Mouse (Mus musculus) spleen, adult 2 months (tissue): ENCODE measurements around the gene Actl6a. TPM values are rescaled to one million over a fixed set of nuclear protein-coding genes. Genes with fewer than 3 reads are reported as not detected.
A peak's percentile ranks its signal among the peaks of the same experiment; 100 is the strongest.

Experiments used
- DNase-seq, 2 experiments: peaks; one replicate each; pipeline versions ENCODE4 v3.0.0 to v3.0.0-alpha.2; 2012 to 2021; ENCODE audit warnings: low spot score in 2 of 2, low read depth in 1 of 2
- H3K27ac ChIP-seq: fragments of 200-500 bp; 2 replicates; pipeline ENCODE4 v1.5.1; 2012; ENCODE audit warnings: low read length, inconsistent platforms; ENCODE audit not compliant: insufficient read depth
- H3K27me3 ChIP-seq: fragments of 200-500 bp; 2 replicates; pipeline ENCODE4 v1.6.1; 2012; ENCODE audit warnings: mild to moderate bottlenecking, moderate library complexity, low read length, inconsistent platforms; ENCODE audit not compliant: control insufficient read depth, insufficient read depth
- H3K36me3 ChIP-seq: fragments of 200-500 bp; 2 replicates; pipeline ENCODE4 v1.6.1; 2012; ENCODE audit warnings: mild to moderate bottlenecking, low read length, inconsistent platforms; ENCODE audit not compliant: control insufficient read depth, insufficient read depth
- H3K4me1 ChIP-seq: fragments of 200-500 bp; 2 replicates; pipeline ENCODE4 v1.6.1; 2011; ENCODE audit warnings: inconsistent platforms; ENCODE audit not compliant: control insufficient read depth, insufficient read depth, insufficient read length
- H3K4me3 ChIP-seq: fragments of 200-500 bp; 2 replicates; pipeline ENCODE4 v1.5.1; 2011; ENCODE audit warnings: mild to moderate bottlenecking, inconsistent platforms; ENCODE audit not compliant: insufficient read depth, insufficient read length; ENCODE audit errors: extremely low read depth
- CTCF ChIP-seq: fragments of 200-500 bp; IDR thresholded peaks from 2 replicates; pipeline ENCODE4 v1.5.1; 2011; ENCODE audit warnings: mild to moderate bottlenecking, inconsistent platforms; ENCODE audit not compliant: insufficient read depth, insufficient read length, insufficient replicate concordance; ENCODE audit errors: extremely low read depth
- POLR2A ChIP-seq: fragments of 200-500 bp; IDR thresholded peaks from 2 replicates; pipeline ENCODE4 v1.6.1; 2011; ENCODE audit warnings: low read depth, low read length, inconsistent platforms
- WGBS: fragments of 180-500 bp; shearing (Covaris S2); methylation state at CpG from one replicate; pipeline ENCODE4 v1.1.7; 2018; 5-methylcytosine and 5-hydroxymethylcytosine counted together
- polyA plus RNA-seq: library from polyadenylated mRNA; depleted of rRNA; stranded (reverse); fragments of >200 nt; gene quantifications from 2 replicates; pipeline ENCODE4 v1.2.3, GENCODE M21; 2012

The Actl6a gene
- polyA plus RNA-seq, 1 experiment = 14.8 TPM

GRCm38 (mm10) chr3:32661556-32661930 lies 44.6 kb upstream of the Actl6a start:
- Histone ChIP-seq H3K36me3 (no peaks in the 10 kb centered on the region), H3K4me1 (no peaks in the 10 kb centered on the region), H3K27ac (no peak overlapping the region), H3K27me3 (no peaks in the 10 kb centered on the region), H3K4me3 (no peak overlapping the region)
- no peak for TF ChIP-seq CTCF
- DNase-seq = no peak
- WGBS = 94% methylated on average over 3 of the region's 3 CpGs

GRCm38 (mm10) chr3:32668256-32668959 lies 37.7 kb upstream of the Actl6a start:
- H3K27ac ChIP-seq = 0 out of 2 replicates have a peak overlapping the region, but pooled peaks have one; percentile 28
- no peak for DNase-seq
- TF ChIP-seq POLR2A (no peak), CTCF (no peak)

GRCm38 (mm10) chr3:32669211-32669610 lies 36.9 kb upstream of the Actl6a start:
- TF ChIP-seq POLR2A (no peak), CTCF (no peak)
- 63% methylated on average over 6 of the region's 6 CpGs for WGBS
- Histone ChIP-seq H3K27ac (peak overlapping the region; percentile 28), H3K4me3 (no peak overlapping the region), H3K36me3 (no peaks in the 10 kb centered on the region), H3K27me3 (no peaks in the 10 kb centered on the region), H3K4me1 (no peaks in the 10 kb centered on the region)
- DNase-seq = no peak

More at GRCm38 (mm10) chr3:32668256-32668959, 37.7 kb upstream of the Actl6a start:
- Histone ChIP-seq H3K4me3 (no peak overlapping the region), H3K36me3 (no peaks in the 10 kb centered on the region), H3K4me1 (no peaks in the 10 kb centered on the region), H3K27me3 (no peaks in the 10 kb centered on the region)
- WGBS = 62% methylated on average over 9 of the region's 9 CpGs

GRCm38 (mm10) chr3:32670196-32670595 lies 35.9 kb upstream of the Actl6a start:
- H3K4me3 ChIP-seq = no peak overlapping the region
- TF ChIP-seq CTCF (no peak), POLR2A (no peak)
- no peaks in the 10 kb centered on the region for H3K4me1 ChIP-seq
- no peaks in the 10 kb centered on the region for H3K36me3 ChIP-seq
- no peaks in the 10 kb centered on the region for H3K27me3 ChIP-seq
- 95% methylated on average over 4 of the region's 4 CpGs for WGBS
- no peak for DNase-seq
- no peak overlapping the region for H3K27ac ChIP-seq

- no peak overlapping the region for H3K27ac ChIP-seq
- no peaks in the 10 kb centered on the region for H3K4me1 ChIP-seq
- DNase-seq = no peak
- TF ChIP-seq CTCF (no peak), POLR2A (no peak)
- H3K36me3 ChIP-seq = no peaks in the 10 kb centered on the region
- H3K27me3 ChIP-seq = no peaks in the 10 kb centered on the region
- H3K4me3 ChIP-seq = no peak overlapping the region
These were observed 32.9 kb upstream of the Actl6a start for GRCm38 (mm10) chr3:32673151-32673550.

- Histone ChIP-seq H3K4me3 (no peak overlapping the region), H3K4me1 (no peaks in the 10 kb centered on the region), H3K27ac (no peak overlapping the region), H3K27me3 (no peaks in the 10 kb centered on the region), H3K36me3 (no peaks in the 10 kb centered on the region)
- no peak for TF ChIP-seq CTCF
- no peak for TF ChIP-seq POLR2A
- no peak for DNase-seq
- WGBS = 81% methylated on average over 6 of the region's 6 CpGs
These were observed 29.7 kb upstream of the Actl6a start for GRCm38 (mm10) chr3:32676393-32676792.

- no peaks in the 10 kb centered on the region for H3K27me3 ChIP-seq
- no peak for TF ChIP-seq POLR2A
- TF ChIP-seq CTCF = no peak
- no peak overlapping the region for H3K4me3 ChIP-seq
- H3K27ac ChIP-seq = no peak overlapping the region
- no peaks in the 10 kb centered on the region for H3K36me3 ChIP-seq
- 76% methylated on average over 11 of the region's 12 CpGs for WGBS
- H3K4me1 ChIP-seq = no peaks in the 10 kb centered on the region
- DNase-seq = no peak
These were observed 23.1 kb upstream of the Actl6a start for GRCm38 (mm10) chr3:32682910-32683531.
